ENCODE assay signal across 9 mouse cellular contexts in the genomic region with DNA sequence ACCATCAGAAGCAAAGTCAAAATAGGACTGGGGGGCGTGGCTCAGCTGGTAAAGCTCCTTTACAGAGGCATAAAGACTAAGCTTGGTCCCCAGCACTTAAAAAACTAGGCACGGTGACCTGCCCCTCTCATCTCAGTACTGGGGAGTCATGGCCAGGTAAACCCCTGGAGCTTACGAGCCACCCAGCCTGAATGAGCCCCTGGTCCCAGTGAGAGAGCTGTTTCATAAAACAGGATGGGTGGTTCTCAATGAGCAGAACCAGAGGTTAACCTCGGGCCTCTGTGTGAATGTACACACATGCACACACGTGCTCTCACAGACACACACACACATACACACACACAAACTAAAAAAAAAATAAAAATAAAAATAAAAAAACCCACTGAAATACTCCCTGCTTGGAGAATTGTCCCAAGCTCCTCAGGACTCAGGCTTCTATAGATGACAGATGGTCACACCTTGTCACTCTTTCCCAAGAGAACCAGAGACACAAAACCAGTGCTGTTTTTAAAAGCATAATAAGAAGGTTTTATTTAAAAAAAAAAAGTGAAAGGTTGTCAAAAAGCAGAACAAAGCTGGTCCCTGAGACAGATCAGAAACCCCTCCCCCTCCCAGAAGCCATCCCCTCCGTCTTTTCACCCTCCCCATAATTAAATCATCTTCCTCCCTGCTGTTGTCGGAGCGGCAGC. TPM values are rescaled to one million over a fixed set of nuclear protein-coding genes. Genes with fewer than 3 reads are reported as not detected.
DNase-seq lines count a peak whose midpoint lies in the region; ATAC-seq and TF ChIP-seq lines count a peak whose summit lies in the region.
"Had no signal": no experiment of that assay in that cellular context is flagged by ENCODE, and none has a peak within 500 bp of the region (broad histone marks: within the 10 kb centered on the region; RNA-seq: fewer than 3 reads in every experiment).

No protein-coding gene starts in this region.

- DNase-seq in cerebellum, postnatal 25 days: peak; percentile 31 to 33
- DNase-seq in cerebellum, postnatal 4 days (ENCODE audit: low spot score in 2 of 2): no peak
- DNase-seq in thymus, adult 2 months: no peak
- DNase-seq in thymus, postnatal 4 days: no peak
- no peak for DNase-seq in liver, embryonic 13.5 days
- DNase-seq in stomach, postnatal 0 days (ENCODE audit: low spot score): no peak
- no peak for DNase-seq in ovary, postnatal 14 days (ENCODE audit: low spot score)
- no peak for DNase-seq in left cerebral cortex, adult 18-20 months (ENCODE audit: low spot score in 2 of 2)

- TF ChIP-seq POLR2A in thymus, adult 2 months (IDR thresholded peaks at IDR 0.05; ENCODE audit: control insufficient read depth, extremely low read depth, insufficient read depth, low read length, poor library complexity): no peak

- WGBS in thymus, adult 2 months: 45% methylated on average over 8 of the region's 8 CpGs
- WGBS in liver, embryonic 13.5 days (ENCODE audit: insufficient replicate concordance): 30% methylated on average over 8 of the region's 8 CpGs
- 42% methylated on average over 8 of the region's 8 CpGs for WGBS in stomach, postnatal 0 days

- H3K4me3 ChIP-seq in thymus, adult 2 months (ENCODE audit: control insufficient read depth, insufficient read depth, low read length): peak overlapping the region; percentile 43
- peak overlapping the region; percentile 45 for H3K4me3 ChIP-seq in liver, embryonic 13.5 days (replicated peaks)
- peak overlapping the region; percentile 39 for H3K4me3 ChIP-seq in stomach, postnatal 0 days (ENCODE audit: low read depth, low read length)

- H3K27ac ChIP-seq in thymus, adult 2 months (ENCODE audit: control insufficient read depth, insufficient read depth, low read length): no peak overlapping the region
- no peak overlapping the region for H3K27ac ChIP-seq in liver, embryonic 13.5 days
- H3K27ac ChIP-seq in stomach, postnatal 0 days (replicated peaks): no peak overlapping the region

- H3K36me3 ChIP-seq in thymus, adult 2 months (ENCODE audit: control insufficient read depth, insufficient read depth, low read length): no peaks in the 10 kb centered on the region
- no peaks in the 10 kb centered on the region for H3K36me3 ChIP-seq in liver, embryonic 13.5 days
- H3K36me3 ChIP-seq in stomach, postnatal 0 days (ENCODE audit: control insufficient read depth, insufficient read depth, low read length): no peaks in the 10 kb centered on the region

- H3K4me1 ChIP-seq in thymus, adult 2 months (replicated peaks; ENCODE audit: control insufficient read depth, insufficient read depth, low read length): peaks cover 5% of the 10 kb centered on the region; the same call in 1 of the 2 replicates
- peaks cover 5% of the 10 kb centered on the region for H3K4me1 ChIP-seq in liver, embryonic 13.5 days (replicated peaks)
- no peaks in the 10 kb centered on the region; the same call in 1 of the 2 replicates for H3K4me1 ChIP-seq in stomach, postnatal 0 days (replicated peaks; ENCODE audit: control insufficient read depth, insufficient read depth)

- TF ChIP-seq CTCF in thymus, adult 2 months (IDR thresholded peaks at IDR 0.05; ENCODE audit: borderline replicate concordance, control insufficient read depth, extremely low read depth, insufficient read depth, low read length, poor library complexity): no peak
- TF ChIP-seq CTCF in stomach, postnatal 0 days (IDR thresholded peaks at IDR 0.05; ENCODE audit: low read depth): no peak

- no peak for ATAC-seq in liver, embryonic 13.5 days (ENCODE audit: low read depth)
- ATAC-seq in stomach, postnatal 0 days (ENCODE audit: low FRiP score, low TSS enrichment): no peak

- no peaks in the 10 kb centered on the region for H3K27me3 ChIP-seq in thymus, adult 2 months (ENCODE audit: control insufficient read depth, insufficient read depth, low read length)
- no peaks in the 10 kb centered on the region for H3K27me3 ChIP-seq in liver, embryonic 13.5 days
- no peaks in the 10 kb centered on the region for H3K27me3 ChIP-seq in stomach, postnatal 0 days (ENCODE audit: control insufficient read depth, insufficient read depth, low read length)

- H3K4me2 ChIP-seq in liver, embryonic 13.5 days: peak overlapping the region; percentile 56
- H3K4me2 ChIP-seq in stomach, postnatal 0 days (replicated peaks; ENCODE audit: low read depth): peak overlapping the region; percentile 65

- H3K9ac ChIP-seq in liver, embryonic 13.5 days: peak overlapping the region; percentile 34; the same call in 1 of the 2 replicates
- peak overlapping the region; percentile 52; the same call in 1 of the 2 replicates for H3K9ac ChIP-seq in stomach, postnatal 0 days (ENCODE audit: low read length)

- no peaks in the 10 kb centered on the region for H3K9me3 ChIP-seq in liver, embryonic 13.5 days (replicated peaks)
- H3K9me3 ChIP-seq in stomach, postnatal 0 days (ENCODE audit: control insufficient read depth, low read length): no peaks in the 10 kb centered on the region

- TF ChIP-seq EP300 in stomach, postnatal 0 days (optimal IDR thresholded peaks at IDR 0.05): no peak

RNA-seq across cellular contexts. Expression of a gene that starts 32.6 kb away (rescaled TPM):
- polyA plus RNA-seq in thymus, adult 2 months (2012; rRNA removed): not detected in 2 replicates
- polyA plus RNA-seq in liver, embryonic 13.5 days (2015; fragmentation: Nextera tagmentation; extraction: Ambion mirVana): not detected in 2 replicates
- not detected in 2 replicates for polyA plus RNA-seq in stomach, postnatal 0 days (2015; fragmentation: Nextera tagmentation; extraction: Ambion mirVana)
- not detected for total RNA-seq in left cerebral cortex, adult 18-20 months (2021)
- polyA plus RNA-seq: C2C12 had no signal

RNA-seq across cellular contexts. Expression of a gene that starts 47.9 kb away (rescaled TPM):
- polyA plus RNA-seq in thymus, adult 2 months (2012; rRNA removed): 1.1 and 2.3 TPM in 2 replicates
- 1.6 and 1.7 TPM in 2 replicates for polyA plus RNA-seq in liver, embryonic 13.5 days (2015; fragmentation: Nextera tagmentation; extraction: Ambion mirVana)
- 17.7 and 17.8 TPM in 2 replicates for polyA plus RNA-seq in stomach, postnatal 0 days (2015; fragmentation: Nextera tagmentation; extraction: Ambion mirVana)
- total RNA-seq in left cerebral cortex, adult 18-20 months (2021): 10 to 100 TPM; 28.1 to 30.0 TPM

Comparison
In these comparisons a context has a peak if more than half of its experiments do, and no peak if none do; other contexts are left out.
1. DNase-seq: peak in cerebellum, postnatal 25 days (2 of 2); none in cerebellum, postnatal 4 days (0 of 2), thymus, adult 2 months (single experiment), thymus, postnatal 4 days (single experiment), liver, embryonic 13.5 days (single experiment), stomach, postnatal 0 days (single experiment), ovary, postnatal 14 days (single experiment) and left cerebral cortex, adult 18-20 months (0 of 2).
2. Peak in every context shown above with its lines, with median percentiles within 50 percentile points of each other: H3K4me3 ChIP-seq.